Mouse (Mus musculus): ENCODE measurements at regions not wholly inside any gene's neighbourhood (a gene's known extent, or its start where the extent isn't known, plus 50 kb on each side); places are given as distances from the start of the nearest gene placed in this dataset.

DNA sequence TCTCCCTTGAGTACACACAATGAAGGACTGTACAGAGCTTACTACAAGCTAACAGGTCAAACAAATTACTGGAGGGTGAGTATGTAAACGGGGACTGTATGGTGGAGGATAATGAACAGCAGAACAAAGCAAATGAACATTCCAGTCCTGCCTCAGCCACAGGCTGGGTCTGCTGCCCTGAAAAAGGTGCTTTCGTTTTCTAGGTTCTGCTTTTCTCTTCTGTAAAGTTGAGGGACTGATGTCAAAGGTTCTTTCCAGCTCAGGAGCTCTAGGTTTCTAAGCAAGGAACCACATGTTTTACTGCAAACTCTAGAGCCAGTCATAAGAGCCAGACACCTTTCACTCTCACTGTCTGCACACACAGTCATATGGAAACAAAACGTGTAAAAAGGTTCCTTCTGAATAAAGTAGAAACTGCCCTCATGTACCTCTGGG, 106.1 kb upstream of the Ahr start:
- no peak for DNase-seq (ENCODE audit: low read depth)

DNA sequence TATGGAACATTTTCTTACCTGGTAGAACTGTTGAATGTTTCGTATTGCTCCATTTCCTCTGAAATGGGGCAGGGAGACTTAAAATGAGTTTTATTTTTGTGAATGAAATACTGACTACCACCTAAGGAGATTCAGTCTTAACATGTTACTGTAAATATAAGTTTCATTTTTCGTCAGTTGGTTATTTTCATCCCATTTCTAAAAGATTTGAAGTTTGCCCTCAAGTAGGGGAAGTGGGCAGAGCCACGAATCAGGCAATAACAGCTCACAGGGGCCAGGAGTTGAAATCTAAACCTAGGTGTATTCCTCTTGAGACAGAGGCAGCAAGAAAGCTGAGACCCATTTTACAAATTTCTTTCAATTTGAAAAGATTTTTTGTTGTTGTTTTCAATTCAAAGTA, 88.6 kb upstream of the Ahr start:
- no peak for DNase-seq (ENCODE audit: low read depth)

- no peak for DNase-seq (ENCODE audit: low read depth)
Observed at GRCm38 (mm10) chr12:35614885-35615284, 80.0 kb upstream of the Ahr start.

DNA sequence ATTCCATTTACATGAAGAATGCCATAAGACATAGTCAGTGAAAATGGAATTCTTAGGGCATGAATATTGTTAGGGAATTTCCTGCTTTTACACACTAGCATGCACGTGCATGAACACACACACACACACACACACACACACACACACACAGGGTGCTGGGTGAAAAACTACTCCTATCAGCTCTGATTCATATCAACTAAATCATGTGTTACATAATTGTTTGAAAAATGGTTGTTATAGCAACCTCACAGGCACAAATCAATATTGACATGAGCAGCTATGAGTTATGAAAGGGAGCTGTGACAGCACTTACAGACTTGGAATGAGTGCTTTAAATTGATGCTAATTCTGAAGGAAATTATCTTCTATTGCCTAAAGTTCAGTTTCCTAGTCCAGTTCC, 72.8 kb upstream of the Ahr start:
- no peak for DNase-seq (ENCODE audit: low read depth)

DNA sequence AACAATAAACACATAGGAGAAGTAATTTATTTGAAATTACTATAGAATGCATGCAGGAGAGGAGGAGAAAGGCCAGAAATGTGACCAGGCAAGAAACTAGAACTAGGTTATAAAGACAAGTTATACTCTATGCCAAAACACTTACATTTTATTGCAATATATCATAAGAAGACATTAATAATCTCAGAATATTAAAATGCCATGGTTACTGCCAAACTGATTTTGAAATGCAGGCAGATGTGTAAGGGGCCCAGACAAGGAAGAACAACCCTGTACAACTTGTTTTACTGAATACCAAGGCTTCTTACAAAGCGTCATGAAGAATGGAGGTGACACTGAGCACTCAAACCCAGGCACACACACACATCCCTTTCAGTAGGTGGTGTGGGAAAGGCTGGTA, 68.9 kb upstream of the Ahr start:
- DNase-seq (ENCODE audit: low read depth) = no peak

GRCm38 (mm10) chr12:35602589-35602988, 67.8 kb upstream of the Ahr start:
- no peak for DNase-seq (ENCODE audit: low read depth)

GRCm38 (mm10) chr12:35598298-35598697, 63.5 kb upstream of the Ahr start:
- DNase-seq (ENCODE audit: low read depth) = no peak

DNA sequence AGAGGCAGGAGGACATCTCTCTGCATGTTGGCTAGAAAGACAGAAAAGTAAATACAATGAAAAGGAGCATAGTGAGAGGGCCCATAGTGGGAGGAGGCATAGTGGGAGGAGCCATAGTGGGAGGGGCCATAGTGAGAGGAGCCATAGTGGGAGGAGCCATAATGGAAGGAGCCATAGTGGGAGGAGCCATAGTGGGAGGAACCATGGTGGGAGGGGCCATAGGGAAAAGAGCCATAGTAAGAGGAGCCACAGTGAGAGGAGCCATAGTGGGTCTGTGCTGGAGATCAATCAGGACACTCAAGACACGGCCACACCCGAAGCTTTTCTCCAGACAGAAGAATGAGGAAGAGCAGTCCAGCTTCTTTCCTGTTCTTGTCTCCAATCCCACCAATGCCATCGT, 58.0 kb upstream of the Ahr start:
- DNase-seq (ENCODE audit: low read depth) = no peak
